Mouse (Mus musculus) embryonic facial prominence, embryonic 11.5 days (tissue): ENCODE data around the gene Lmo2. TPM values are rescaled to one million over a fixed set of nuclear protein-coding genes. Genes with fewer than 3 reads are reported as not detected.

Source experiments
- ATAC-seq: fragments of 200-750 bp; cut with Nextera tagmentation; replicated peaks from 2 replicates; pipeline ENCODE4 v1.8.0; 2017; ENCODE audit warnings: low read depth; ENCODE audit not compliant: insufficient number of reproducible peaks, low FRiP score, low TSS enrichment
- DNase-seq: peaks from one replicate; pipeline ENCODE4 v3.0.0-alpha.2; 2015; ENCODE audit warnings: low spot score
- H3K27ac ChIP-seq: fragments of 300-500 bp; sonication (generic); replicated peaks from 2 replicates; pipeline ENCODE4 v1.5.1; 2014; ENCODE audit warnings: mild to moderate bottlenecking, low read depth, low read length, control low read depth
- H3K27me3 ChIP-seq: fragments of 300-500 bp; sonication (generic); 2 replicates; pipeline ENCODE4 v1.6.1; 2014; ENCODE audit warnings: mild to moderate bottlenecking, low read length, moderate library complexity, mixed read lengths; ENCODE audit not compliant: control insufficient read depth, insufficient read depth
- H3K36me3 ChIP-seq: fragments of 300-500 bp; sonication (generic); replicated peaks from 2 replicates; pipeline ENCODE4 v1.6.1; 2014; ENCODE audit warnings: low read depth, mild to moderate bottlenecking, low read length, moderate library complexity, mixed read lengths; ENCODE audit not compliant: control insufficient read depth, insufficient read depth
- H3K4me1 ChIP-seq: fragments of 300-500 bp; sonication (generic); 2 replicates; pipeline ENCODE4 v1.6.1; 2014; ENCODE audit warnings: low read length, mixed read lengths; ENCODE audit not compliant: control insufficient read depth, insufficient read depth
- H3K4me2 ChIP-seq: fragments of 300-500 bp; sonication (generic); 2 replicates; pipeline ENCODE4 v1.6.1; 2014; ENCODE audit warnings: low read depth, mild to moderate bottlenecking, control low read depth, low read length, moderate library complexity
- H3K4me3 ChIP-seq: fragments of 300-500 bp; sonication (generic); 2 replicates; pipeline ENCODE4 v1.5.1; 2014; ENCODE audit warnings: low read depth, low read length, control low read depth
- H3K9ac ChIP-seq: fragments of 300-500 bp; sonication (generic); replicated peaks from 2 replicates; pipeline ENCODE4 v1.6.1; 2014; ENCODE audit warnings: mild to moderate bottlenecking, control low read depth, low read length
- H3K9me3 ChIP-seq: fragments of 300-500 bp; sonication (generic); replicated peaks from 2 replicates; pipeline ENCODE4 v1.6.1; 2016; ENCODE audit warnings: mild to moderate bottlenecking, low read length, inconsistent platforms, mixed read lengths; ENCODE audit not compliant: control insufficient read depth
- WGBS: fragments of 180-500 bp; shearing (Covaris S2); extraction: QIAGEN DNeasy Blood & Tissue Kit; methylation state at CpG from one replicate; pipeline ENCODE4 v1.1.7; 2014; 5-methylcytosine and 5-hydroxymethylcytosine counted together
- polyA plus RNA-seq: library from polyadenylated mRNA; unstranded; fragments of >200 nt; fragmentation: Nextera tagmentation; extraction: Ambion mirVana; gene quantifications from 2 replicates; pipeline ENCODE4 v1.2.1, GENCODE M21; 2014

Gene Lmo2
- polyA plus RNA-seq, 1 experiment from 2014 or later: 16.2 TPM

- no peak overlapping the region for H3K4me3 ChIP-seq
Observed at GRCm38 (mm10) chr2:103926586-103927113, 31.1 kb upstream of the Lmo2 start.

GRCm38 (mm10) chr2:103927610-103928145 lies 30.1 kb upstream of the Lmo2 start:
- Histone ChIP-seq H3K36me3 (no peaks in the 10 kb centered on the region), H3K9me3 (no peaks in the 10 kb centered on the region), H3K27ac (no peak overlapping the region), H3K9ac (no peak overlapping the region), H3K27me3 (no peaks in the 10 kb centered on the region), H3K4me1 (no peaks in the 10 kb centered on the region), H3K4me3 (no peak overlapping the region), H3K4me2 (no peak overlapping the region)
- 33% methylated on average over 1 of the region's 1 CpGs for WGBS
- no peak for ATAC-seq
- no peak for DNase-seq

More at GRCm38 (mm10) chr2:103926586-103927113, 31.1 kb upstream of the Lmo2 start:
- H3K36me3 ChIP-seq: no peaks in the 10 kb centered on the region
- H3K27me3 ChIP-seq: no peaks in the 10 kb centered on the region
- H3K4me1 ChIP-seq: no peaks in the 10 kb centered on the region
- no peak overlapping the region for H3K9ac ChIP-seq
- H3K4me2 ChIP-seq: no peak overlapping the region
- H3K9me3 ChIP-seq: no peaks in the 10 kb centered on the region
- ATAC-seq (no peak), DNase-seq (no peak)
- H3K27ac ChIP-seq: no peak overlapping the region
- 87% methylated on average over 4 of the region's 4 CpGs for WGBS

GRCm38 (mm10) chr2:103930306-103931019 lies 27.3 kb upstream of the Lmo2 start:
- DNase-seq (no peak), ATAC-seq (no peak)
- no peak overlapping the region for H3K4me2 ChIP-seq
- no peaks in the 10 kb centered on the region for H3K4me1 ChIP-seq
- H3K27ac ChIP-seq: no peak overlapping the region
- no peak overlapping the region for H3K9ac ChIP-seq
- no peaks in the 10 kb centered on the region for H3K36me3 ChIP-seq
- H3K9me3 ChIP-seq: no peaks in the 10 kb centered on the region
- H3K27me3 ChIP-seq: no peaks in the 10 kb centered on the region
- WGBS: 62% methylated on average over 13 of the region's 13 CpGs
- no peak overlapping the region for H3K4me3 ChIP-seq

GRCm38 (mm10) chr2:103931511-103931911 lies 26.3 kb upstream of the Lmo2 start:
- Histone ChIP-seq H3K9me3 (no peaks in the 10 kb centered on the region), H3K4me2 (no peak overlapping the region), H3K9ac (no peak overlapping the region), H3K27me3 (no peaks in the 10 kb centered on the region), H3K36me3 (no peaks in the 10 kb centered on the region), H3K4me1 (no peaks in the 10 kb centered on the region), H3K27ac (no peak overlapping the region), H3K4me3 (no peak overlapping the region)
- no peak for ATAC-seq
- DNase-seq: no peak
- 66% methylated on average over 7 of the region's 7 CpGs for WGBS

- no peak overlapping the region for H3K27ac ChIP-seq
- WGBS: 63% methylated on average over 2 of the region's 2 CpGs
- no peak overlapping the region for H3K4me2 ChIP-seq
- no peak overlapping the region for H3K9ac ChIP-seq
- no peaks in the 10 kb centered on the region for H3K36me3 ChIP-seq
- DNase-seq (no peak), ATAC-seq (no peak)
- no peaks in the 10 kb centered on the region for H3K4me1 ChIP-seq
- no peaks in the 10 kb centered on the region for H3K27me3 ChIP-seq
- H3K9me3 ChIP-seq: no peaks in the 10 kb centered on the region
- H3K4me3 ChIP-seq: no peak overlapping the region
Observed at GRCm38 (mm10) chr2:103932025-103932424, 25.8 kb upstream of the Lmo2 start.

- no peaks in the 10 kb centered on the region for H3K4me1 ChIP-seq
- H3K27me3 ChIP-seq: no peaks in the 10 kb centered on the region
- H3K4me3 ChIP-seq: no peak overlapping the region
- no peaks in the 10 kb centered on the region for H3K9me3 ChIP-seq
- no peak overlapping the region for H3K27ac ChIP-seq
- WGBS: 77% methylated on average over 9 of the region's 9 CpGs
- ATAC-seq (no peak), DNase-seq (no peak)
- no peak overlapping the region for H3K4me2 ChIP-seq
- H3K9ac ChIP-seq: no peak overlapping the region
- no peaks in the 10 kb centered on the region for H3K36me3 ChIP-seq
Observed at GRCm38 (mm10) chr2:103932480-103932879, 25.3 kb upstream of the Lmo2 start.

- Histone ChIP-seq H3K27me3 (no peaks in the 10 kb centered on the region), H3K9ac (no peak overlapping the region), H3K4me3 (no peak overlapping the region), H3K4me1 (no peaks in the 10 kb centered on the region), H3K9me3 (no peaks in the 10 kb centered on the region), H3K36me3 (no peaks in the 10 kb centered on the region), H3K4me2 (no peak overlapping the region), H3K27ac (no peak overlapping the region)
- DNase-seq: no peak
- WGBS: 57% methylated on average over 7 of the region's 7 CpGs
- no peak for ATAC-seq
Observed at GRCm38 (mm10) chr2:103934270-103934669, 23.5 kb upstream of the Lmo2 start.

GRCm38 (mm10) chr2:103934670-103935069 lies 23.1 kb upstream of the Lmo2 start:
- no peak for ATAC-seq

More at GRCm38 (mm10) chr2:103934670-103935069, 23.1 kb upstream of the Lmo2 start:
- DNase-seq: no peak
- Histone ChIP-seq H3K4me2 (no peak overlapping the region), H3K9ac (no peak overlapping the region), H3K27ac (no peak overlapping the region), H3K9me3 (no peaks in the 10 kb centered on the region), H3K36me3 (no peaks in the 10 kb centered on the region), H3K4me3 (no peak overlapping the region), H3K4me1 (no peaks in the 10 kb centered on the region), H3K27me3 (no peaks in the 10 kb centered on the region)
- 92% methylated on average over 3 of the region's 3 CpGs for WGBS
